Mouse (Mus musculus): ENCODE data around the gene Micu1.

The Micu1 gene

GRCm38 (mm10) chr10:59901986-59902605 is 199.8 kb downstream of the Micu1 start:
- DNase-seq (ENCODE audit: inconsistent ontology term) = no peak

- DNase-seq (ENCODE audit: inconsistent ontology term) = no peak
These were observed 200.3 kb downstream of the Micu1 start for GRCm38 (mm10) chr10:59902606-59902990.

DNA sequence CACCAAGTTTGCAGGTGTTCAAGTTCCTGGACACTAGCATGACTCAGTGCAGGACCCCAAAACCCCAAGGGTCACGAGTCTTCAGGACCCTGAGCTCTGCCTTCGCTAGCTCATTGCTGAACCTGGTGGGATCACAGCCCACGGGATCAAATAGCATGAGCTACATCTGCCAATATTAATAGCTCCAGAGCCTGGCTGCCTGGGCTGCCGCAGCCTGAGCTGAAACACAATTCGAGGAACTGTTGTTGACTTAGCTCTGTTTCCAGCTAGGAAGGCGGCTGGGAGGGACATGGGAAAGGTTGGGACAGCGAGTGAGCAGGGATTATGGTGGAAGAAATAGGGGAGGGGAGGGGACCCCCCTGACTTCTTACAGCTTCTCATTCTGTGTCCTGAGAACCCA is 200.9 kb downstream of the Micu1 start:
- DNase-seq (ENCODE audit: inconsistent ontology term) = no peak

- DNase-seq (ENCODE audit: inconsistent ontology term) = no peak
These were observed 204.9 kb downstream of the Micu1 start for GRCm38 (mm10) chr10:59907080-59907609.

GRCm38 (mm10) chr10:59907695-59908299 is 205.5 kb downstream of the Micu1 start:
- DNase-seq (ENCODE audit: inconsistent ontology term) = peak; percentile 82

- no peak for DNase-seq (ENCODE audit: inconsistent ontology term)
These were observed 206.6 kb downstream of the Micu1 start for GRCm38 (mm10) chr10:59908776-59909315.

GRCm38 (mm10) chr10:59909357-59909847 is 207.1 kb downstream of the Micu1 start:
- peak; percentile 84 for DNase-seq (ENCODE audit: inconsistent ontology term)

DNA sequence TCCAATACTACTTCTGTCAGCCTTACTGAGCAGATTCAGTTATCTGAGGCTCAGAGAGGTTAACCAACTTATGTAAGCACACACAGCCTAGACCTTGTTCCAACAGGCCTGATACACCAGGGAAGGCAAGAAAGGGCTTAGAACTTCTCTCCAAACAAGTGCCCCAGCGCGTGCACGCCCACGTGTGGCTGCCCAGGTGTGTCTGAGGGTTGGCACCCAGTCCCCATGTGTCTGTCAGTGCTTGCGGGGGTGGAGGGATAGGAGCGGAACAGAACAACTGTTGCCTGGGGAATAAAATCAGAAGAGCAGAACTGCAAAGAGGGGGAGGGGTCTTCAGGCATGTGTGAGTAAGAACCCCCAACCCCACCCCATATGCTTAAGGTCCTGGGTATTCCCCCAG is 208.8 kb downstream of the Micu1 start:
- no peak for DNase-seq (ENCODE audit: inconsistent ontology term)

- no peak for DNase-seq (ENCODE audit: inconsistent ontology term)
These were observed 209.4 kb downstream of the Micu1 start for GRCm38 (mm10) chr10:59911561-59912198.

Measured in Muller cell, postnatal 12 days (primary cell).